Mouse (Mus musculus): Measurements from ENCODE around the gene Osbpl11. TPM values are rescaled to one million over a fixed set of nuclear protein-coding genes. Genes with fewer than 3 reads are reported as not detected.

Osbpl11 gene
- polyA plus RNA-seq, 1 experiment: 5.6 TPM

DNA sequence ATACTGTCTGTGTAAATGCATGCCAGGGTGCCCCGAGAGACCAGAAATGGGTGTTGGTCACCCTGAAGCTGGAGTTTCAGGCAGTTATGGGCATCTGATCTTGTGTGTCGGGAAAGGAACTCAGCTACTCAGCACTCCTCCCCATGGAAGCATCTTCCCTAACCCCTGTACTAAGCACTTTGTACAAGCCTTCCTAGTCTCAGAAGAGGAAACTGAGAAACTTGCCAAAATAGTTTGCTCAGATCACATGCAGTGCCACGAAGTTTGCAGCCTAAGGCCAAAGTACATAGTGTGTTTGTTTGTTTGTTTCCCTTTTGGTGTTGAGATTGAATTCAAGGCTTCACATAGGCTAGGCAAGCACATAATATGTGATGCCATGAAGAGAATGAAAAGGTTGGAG, 5.0 kb upstream of the Osbpl11 start:
- Histone ChIP-seq H3K4me3 (replicated peaks; ENCODE audit: control insufficient read depth, low read depth, low read length) (no peak overlapping the region), H3K4me1 (ENCODE audit: control insufficient read depth, insufficient read depth, low read length) (peaks cover 1% of the 10 kb centered on the region; the same call in 1 of the 2 replicates), H3K27ac (ENCODE audit: control insufficient read depth, insufficient read depth, low read depth, low read length, poor library complexity) (no peak overlapping the region)
- WGBS: 55% methylated on average over 3 of the region's 3 CpGs
- TF ChIP-seq CTCF (IDR thresholded peaks at IDR 0.05; ENCODE audit: control insufficient read depth, insufficient read depth, low read length) (no peak), POLR2A (IDR thresholded peaks at IDR 0.05; ENCODE audit: borderline replicate concordance, control insufficient read depth, low read depth, low read length) (no peak)

DNA sequence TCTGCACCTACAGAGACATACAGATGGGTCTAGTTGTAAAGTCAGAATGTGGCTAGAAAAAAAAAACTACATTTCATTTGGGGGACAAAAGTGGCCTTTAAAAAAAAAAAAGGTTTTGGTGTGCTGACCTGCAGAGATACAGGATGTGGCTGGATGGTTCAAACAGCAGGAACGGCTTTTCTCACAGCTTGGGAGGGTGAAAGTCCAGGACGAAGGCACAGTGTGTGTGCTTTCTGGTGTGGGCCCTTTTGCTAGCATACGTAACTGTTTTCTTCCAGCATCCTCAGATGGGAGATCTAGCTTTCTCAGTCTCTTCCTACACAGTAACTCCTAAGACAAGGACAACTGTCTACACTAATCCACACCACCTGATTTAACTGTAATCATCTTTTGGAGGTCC, 4.1 kb upstream of the Osbpl11 start:
- WGBS: 61% methylated on average over 3 of the region's 3 CpGs
- H3K27ac ChIP-seq (ENCODE audit: control insufficient read depth, insufficient read depth, low read depth, low read length, poor library complexity): no peak overlapping the region
- no peak overlapping the region for H3K4me3 ChIP-seq (replicated peaks; ENCODE audit: control insufficient read depth, low read depth, low read length)

DNA sequence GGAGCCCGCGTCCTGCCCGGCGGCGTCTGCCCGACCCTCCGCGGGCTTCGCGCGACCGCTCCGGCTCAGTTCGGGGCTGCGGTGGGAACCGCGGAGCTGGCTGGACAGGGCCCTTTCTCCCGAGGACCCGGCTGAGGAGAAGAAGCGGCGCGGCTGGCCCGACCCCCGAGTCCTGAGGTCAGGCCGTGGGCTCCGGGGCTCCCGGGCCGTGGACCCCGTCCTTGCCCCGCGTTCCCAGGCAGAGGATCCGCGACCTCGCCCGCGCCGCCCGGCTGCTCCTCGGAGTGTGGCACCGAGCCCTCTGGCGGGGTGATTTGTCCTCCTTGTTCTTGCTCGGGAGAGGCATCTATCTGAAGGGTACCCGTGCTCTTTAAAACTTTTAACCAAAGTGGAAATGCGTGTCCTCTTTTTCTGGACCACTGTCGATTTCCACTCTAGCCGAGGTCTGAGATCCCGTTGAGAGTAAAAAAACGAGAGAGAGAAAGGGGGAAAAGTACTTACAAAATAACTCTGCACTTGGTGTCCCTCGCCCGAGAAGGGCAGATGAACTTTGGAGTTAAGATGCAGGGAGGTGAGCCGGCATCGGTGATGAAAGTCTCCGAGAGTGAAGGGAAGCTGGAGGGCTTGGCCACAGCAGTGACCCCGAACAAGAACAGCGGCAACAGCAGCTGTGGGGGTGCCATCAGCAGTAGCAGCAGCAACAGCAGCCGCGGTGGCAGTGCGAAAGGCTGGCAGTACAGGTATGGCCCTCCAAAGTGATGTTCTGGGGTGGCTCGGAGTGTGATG, 583 bp downstream of the Osbpl11 start:
- under 1% methylated on average over 59 of the region's 59 CpGs for WGBS
- H3K27ac ChIP-seq (ENCODE audit: control insufficient read depth, insufficient read depth, low read depth, low read length, poor library complexity): peak overlapping the region; percentile 86
- peak overlapping the region; percentile 88 for H3K4me3 ChIP-seq (replicated peaks; ENCODE audit: control insufficient read depth, low read depth, low read length)
- no peak for TF ChIP-seq CTCF (IDR thresholded peaks at IDR 0.05; ENCODE audit: control insufficient read depth, insufficient read depth, low read length)
- peak; percentile 22; the same call in 1 of the 2 replicates for TF ChIP-seq POLR2A (IDR thresholded peaks at IDR 0.05; ENCODE audit: borderline replicate concordance, control insufficient read depth, low read depth, low read length)
- H3K4me1 ChIP-seq (ENCODE audit: control insufficient read depth, insufficient read depth, low read length): no peaks in the 10 kb centered on the region; the same call in 1 of the 2 replicates

More for the DNA sequence above, 4.1 kb upstream of the Osbpl11 start:
- H3K4me1 ChIP-seq (ENCODE audit: control insufficient read depth, insufficient read depth, low read length): peaks cover 1% of the 10 kb centered on the region; the same call in 1 of the 2 replicates
- no peak for TF ChIP-seq CTCF (IDR thresholded peaks at IDR 0.05; ENCODE audit: control insufficient read depth, insufficient read depth, low read length)
- no peak for TF ChIP-seq POLR2A (IDR thresholded peaks at IDR 0.05; ENCODE audit: borderline replicate concordance, control insufficient read depth, low read depth, low read length)

DNA sequence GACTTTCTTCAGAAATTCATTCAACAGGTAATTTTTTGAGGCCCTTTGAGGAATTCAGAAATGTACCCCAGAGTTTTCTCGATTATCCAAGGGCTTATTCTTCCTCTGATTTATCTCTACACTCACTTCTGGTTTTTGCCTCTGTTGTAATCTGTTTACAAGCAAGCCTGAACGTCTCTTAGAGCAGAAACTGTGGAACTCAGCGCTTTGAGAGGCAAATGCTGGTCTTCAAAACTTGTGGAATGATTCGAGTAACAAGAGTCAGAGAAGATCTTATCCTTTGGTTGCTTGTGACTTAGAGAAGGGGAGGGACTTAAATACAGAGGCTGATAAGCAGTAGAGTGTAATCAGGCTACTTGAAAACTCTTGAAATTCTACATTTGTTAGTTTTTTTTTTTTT, 1.3 kb downstream of the Osbpl11 start:
- 3% methylated on average over 4 of the region's 4 CpGs for WGBS
- TF ChIP-seq CTCF (IDR thresholded peaks at IDR 0.05; ENCODE audit: control insufficient read depth, insufficient read depth, low read length): no peak
- TF ChIP-seq POLR2A (IDR thresholded peaks at IDR 0.05; ENCODE audit: borderline replicate concordance, control insufficient read depth, low read depth, low read length): no peak
- Histone ChIP-seq H3K4me1 (ENCODE audit: control insufficient read depth, insufficient read depth, low read length) (no peaks in the 10 kb centered on the region; the same call in 1 of the 2 replicates), H3K27ac (ENCODE audit: control insufficient read depth, insufficient read depth, low read depth, low read length, poor library complexity) (peak overlapping the region; percentile 86; the same call in 1 of the 2 replicates), H3K4me3 (replicated peaks; ENCODE audit: control insufficient read depth, low read depth, low read length) (peak overlapping the region; percentile 88)

- 52% methylated on average over 3 of the region's 3 CpGs for WGBS
- TF ChIP-seq POLR2A (IDR thresholded peaks at IDR 0.05; ENCODE audit: borderline replicate concordance, control insufficient read depth, low read depth, low read length) (no peak), CTCF (IDR thresholded peaks at IDR 0.05; ENCODE audit: control insufficient read depth, insufficient read depth, low read length) (no peak)
- H3K4me1 ChIP-seq (ENCODE audit: control insufficient read depth, insufficient read depth, low read length): no peaks in the 10 kb centered on the region; the same call in 1 of the 2 replicates
- no peak overlapping the region for H3K27ac ChIP-seq (ENCODE audit: control insufficient read depth, insufficient read depth, low read depth, low read length, poor library complexity)
- no peak overlapping the region for H3K4me3 ChIP-seq (replicated peaks; ENCODE audit: control insufficient read depth, low read depth, low read length)
These were observed 3.2 kb downstream of the Osbpl11 start for GRCm38 (mm10) chr16:33188076-33188475.

DNA sequence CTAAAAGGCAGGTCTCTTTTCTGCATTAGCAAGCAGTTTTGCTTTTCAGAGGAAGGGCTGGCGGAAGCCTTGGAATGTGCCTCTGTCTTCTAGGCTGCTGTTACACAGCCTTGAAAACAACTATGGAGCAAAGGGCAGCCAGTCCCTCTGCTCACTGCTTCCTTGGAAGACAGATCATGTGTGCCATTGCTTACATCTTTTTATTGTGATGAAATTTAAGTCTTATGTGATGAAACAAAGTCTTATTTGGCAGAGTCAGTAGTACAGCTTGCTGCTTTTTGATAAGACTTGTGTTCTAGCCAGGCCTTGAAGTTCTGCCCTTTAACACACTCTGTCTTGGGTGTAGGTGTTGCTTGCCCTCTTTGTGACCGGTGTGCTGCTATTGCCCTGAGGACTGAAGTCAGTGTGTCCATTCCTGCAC, 6.8 kb downstream of the Osbpl11 start:
- Histone ChIP-seq H3K4me3 (replicated peaks; ENCODE audit: control insufficient read depth, low read depth, low read length) (no peak overlapping the region), H3K27ac (ENCODE audit: control insufficient read depth, insufficient read depth, low read depth, low read length, poor library complexity) (no peak overlapping the region), H3K4me1 (ENCODE audit: control insufficient read depth, insufficient read depth, low read length) (no peaks in the 10 kb centered on the region; the same call in 1 of the 2 replicates)
- WGBS: 85% methylated on average over 2 of the region's 2 CpGs
- TF ChIP-seq POLR2A (IDR thresholded peaks at IDR 0.05; ENCODE audit: borderline replicate concordance, control insufficient read depth, low read depth, low read length): no peak

DNA sequence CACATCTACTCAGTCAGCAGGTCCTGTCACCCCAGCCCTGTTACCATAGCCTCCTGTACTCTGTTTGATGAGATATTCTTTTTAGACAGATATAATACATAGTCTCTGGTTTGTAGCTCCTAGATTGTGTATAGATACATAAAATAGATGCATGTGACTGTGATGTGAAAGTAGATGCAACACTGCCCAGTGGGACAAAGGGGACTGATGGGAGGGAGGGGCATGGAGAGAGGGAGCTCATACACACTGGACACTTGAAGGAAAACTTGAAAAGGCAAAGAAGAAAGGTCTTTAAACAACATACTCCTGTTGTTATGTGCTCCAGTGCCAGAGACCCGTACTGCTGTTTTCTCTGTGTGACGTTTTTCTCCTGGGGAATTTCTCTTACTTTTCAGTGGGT, 7.4 kb downstream of the Osbpl11 start:
- WGBS: 87% methylated on average over 2 of the region's 2 CpGs
- TF ChIP-seq CTCF (IDR thresholded peaks at IDR 0.05; ENCODE audit: control insufficient read depth, insufficient read depth, low read length) (no peak), POLR2A (IDR thresholded peaks at IDR 0.05; ENCODE audit: borderline replicate concordance, control insufficient read depth, low read depth, low read length) (no peak)
- H3K4me3 ChIP-seq (replicated peaks; ENCODE audit: control insufficient read depth, low read depth, low read length): no peak overlapping the region
- H3K4me1 ChIP-seq (ENCODE audit: control insufficient read depth, insufficient read depth, low read length): no peaks in the 10 kb centered on the region
- H3K27ac ChIP-seq (ENCODE audit: control insufficient read depth, insufficient read depth, low read depth, low read length, poor library complexity): no peak overlapping the region

DNA sequence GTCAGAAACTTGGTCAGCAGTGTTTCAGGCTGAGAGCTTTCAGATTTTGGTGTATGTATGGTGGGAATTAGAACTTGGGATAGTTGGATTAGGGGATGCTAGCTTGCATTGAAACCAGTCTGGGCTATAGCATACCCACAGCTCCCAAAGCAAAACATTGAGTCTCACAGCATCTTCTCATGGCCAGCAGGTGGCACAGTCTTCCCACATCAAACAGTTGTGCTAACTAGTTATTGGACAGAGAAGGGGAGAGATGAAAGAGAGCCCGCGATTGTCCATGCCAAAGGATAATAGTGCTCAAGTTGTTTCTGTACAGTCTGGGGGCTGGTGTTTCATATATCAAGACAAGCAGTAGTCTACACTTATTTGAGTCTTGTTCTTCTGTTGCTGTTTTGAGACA, 8.8 kb downstream of the Osbpl11 start:
- WGBS: 15% methylated on average over 2 of the region's 2 CpGs
- H3K4me1 ChIP-seq (ENCODE audit: control insufficient read depth, insufficient read depth, low read length): no peaks in the 10 kb centered on the region
- TF ChIP-seq CTCF (IDR thresholded peaks at IDR 0.05; ENCODE audit: control insufficient read depth, insufficient read depth, low read length): peak; percentile 52
- no peak for TF ChIP-seq POLR2A (IDR thresholded peaks at IDR 0.05; ENCODE audit: borderline replicate concordance, control insufficient read depth, low read depth, low read length)

More for the DNA sequence above, 8.8 kb downstream of the Osbpl11 start:
- Histone ChIP-seq H3K27ac (ENCODE audit: control insufficient read depth, insufficient read depth, low read depth, low read length, poor library complexity) (no peak overlapping the region), H3K4me3 (replicated peaks; ENCODE audit: control insufficient read depth, low read depth, low read length) (no peak overlapping the region)
